Mouse (Mus musculus): ENCODE measurements around the gene Dapk3.
"Not testable (repeated sequence)": the region's sequence is repeated elsewhere in the genome, so short reads cannot be mapped to it uniquely, and the experiment has no call there.

Gene Dapk3

GRCm38 (mm10) chr10:81179451-81180342, 3.1 kb upstream of the Dapk3 start:
- no peak for DNase-seq

- DNase-seq = no peak
Observed at GRCm38 (mm10) chr10:81180946-81181345, 1.9 kb upstream of the Dapk3 start.

- DNase-seq = not testable (repeated sequence)
Observed at GRCm38 (mm10) chr10:81181860-81182259, 945 bp upstream of the Dapk3 start.

GRCm38 (mm10) chr10:81183805-81184204, 1.0 kb downstream of the Dapk3 start, which contains the start of gene 4930442H23Rik:
TSS of gene 4930442H23Rik (minus strand) at chr10:81183849.
- no peak for DNase-seq

- DNase-seq = no peak
Observed at GRCm38 (mm10) chr10:81184765-81185164, 2.0 kb downstream of the Dapk3 start.

GRCm38 (mm10) chr10:81187161-81187560, 4.4 kb downstream of the Dapk3 start:
- DNase-seq = no peak

- DNase-seq = no peak
Observed at GRCm38 (mm10) chr10:81189821-81190220, 7.0 kb downstream of the Dapk3 start.

GRCm38 (mm10) chr10:81190236-81190911, 7.6 kb downstream of the Dapk3 start:
- DNase-seq = peak in 1 of 2 experiments; percentile 64

GRCm38 (mm10) chr10:81190912-81191321, 8.1 kb downstream of the Dapk3 start:
- DNase-seq = peak in 1 of 2 experiments; percentile 35

- DNase-seq = no peak
Observed at GRCm38 (mm10) chr10:81191342-81191982, 8.7 kb downstream of the Dapk3 start.

- DNase-seq = peak; percentile 78 to 91
Observed at GRCm38 (mm10) chr10:81192270-81192967, 9.6 kb downstream of the Dapk3 start.

- peak in 1 of 2 experiments; percentile 54 for DNase-seq
Observed at GRCm38 (mm10) chr10:81192968-81193501, 10.2 kb downstream of the Dapk3 start.

GRCm38 (mm10) chr10:81193991-81194774, 11.4 kb downstream of the Dapk3 start:
- no peak for DNase-seq

GRCm38 (mm10) chr10:81195300-81195699, 12.5 kb downstream of the Dapk3 start:
- DNase-seq = no peak

GRCm38 (mm10) chr10:81196470-81197065, 13.8 kb downstream of the Dapk3 start:
- no peak for DNase-seq

- DNase-seq = no peak
Observed at GRCm38 (mm10) chr10:81197305-81197704, 14.5 kb downstream of the Dapk3 start.

GRCm38 (mm10) chr10:81198230-81198629, 15.4 kb downstream of the Dapk3 start:
- peak in 1 of 2 experiments; percentile 77 for DNase-seq

- no peak for DNase-seq
Observed at GRCm38 (mm10) chr10:81198990-81199389, 16.2 kb downstream of the Dapk3 start.

GRCm38 (mm10) chr10:81200141-81200540, 17.3 kb downstream of the Dapk3 start:
- DNase-seq = no peak

- no peak for DNase-seq
Observed at GRCm38 (mm10) chr10:81200605-81201287, 17.9 kb downstream of the Dapk3 start.

All from kidney, postnatal 36 days (tissue).